Mouse (Mus musculus): ENCODE data around the gene Ndufc2. TPM values are rescaled to one million over a fixed set of nuclear protein-coding genes. Genes with fewer than 3 reads are reported as not detected.
"Not testable (repeated sequence)": the region's sequence is repeated elsewhere in the genome, so short reads cannot be mapped to it uniquely, and the experiment has no call there.

The Ndufc2 gene
- polyA plus RNA-seq, 1 experiment from 2014 or later: 310 TPM

GRCm38 (mm10) chr7:97419163-97419562, 19.4 kb downstream of the Ndufc2 start:
- H3K4me1 ChIP-seq: peaks cover 13% of the 10 kb centered on the region
- H3K4me3 ChIP-seq: no peak overlapping the region
- no peak for DNase-seq (ENCODE audit: low spot score)
- WGBS: 88% methylated on average over 5 of the region's 5 CpGs
- H3K27ac ChIP-seq (replicated peaks): 0 out of 2 replicates have a peak overlapping the region, but pooled peaks have one; percentile 21
- H3K9me3 ChIP-seq: no peaks in the 10 kb centered on the region
- H3K36me3 ChIP-seq (replicated peaks): no peaks in the 10 kb centered on the region
- no peaks in the 10 kb centered on the region for H3K27me3 ChIP-seq (replicated peaks; ENCODE audit: low read depth, poor library complexity, severe bottlenecking)

GRCm38 (mm10) chr7:97420406-97420805, 20.6 kb downstream of the Ndufc2 start:
- Histone ChIP-seq H3K27ac (replicated peaks) (no peak overlapping the region), H3K9me3 (no peaks in the 10 kb centered on the region), H3K4me1 (peaks cover 15% of the 10 kb centered on the region; the same call in 1 of the 2 replicates), H3K27me3 (replicated peaks; ENCODE audit: low read depth, poor library complexity, severe bottlenecking) (no peaks in the 10 kb centered on the region), H3K4me3 (no peak overlapping the region), H3K36me3 (replicated peaks) (no peaks in the 10 kb centered on the region)
- no peak for DNase-seq (ENCODE audit: low spot score)
- 70% methylated on average over 1 of the region's 1 CpGs for WGBS

GRCm38 (mm10) chr7:97420958-97421651, 21.3 kb downstream of the Ndufc2 start:
- no peak overlapping the region for H3K4me3 ChIP-seq
- H3K27ac ChIP-seq (replicated peaks): no peak overlapping the region
- 83% methylated on average over 8 of the region's 8 CpGs for WGBS
- no peaks in the 10 kb centered on the region for H3K36me3 ChIP-seq (replicated peaks)
- H3K4me1 ChIP-seq: peaks cover 15% of the 10 kb centered on the region; the same call in 1 of the 2 replicates
- H3K27me3 ChIP-seq (replicated peaks; ENCODE audit: low read depth, poor library complexity, severe bottlenecking): no peaks in the 10 kb centered on the region
- no peaks in the 10 kb centered on the region for H3K9me3 ChIP-seq
- no peak for DNase-seq (ENCODE audit: low spot score)

GRCm38 (mm10) chr7:97423754-97424153, 24.0 kb downstream of the Ndufc2 start:
- H3K27ac ChIP-seq (replicated peaks): no peak overlapping the region
- no peak overlapping the region for H3K4me3 ChIP-seq
- WGBS: 59% methylated on average over 5 of the region's 5 CpGs
- no peaks in the 10 kb centered on the region for H3K9me3 ChIP-seq
- DNase-seq (ENCODE audit: low spot score): no peak
- peaks cover 12% of the 10 kb centered on the region; the same call in 1 of the 2 replicates for H3K4me1 ChIP-seq
- H3K36me3 ChIP-seq (replicated peaks): no peaks in the 10 kb centered on the region
- H3K27me3 ChIP-seq (replicated peaks; ENCODE audit: low read depth, poor library complexity, severe bottlenecking): no peaks in the 10 kb centered on the region

GRCm38 (mm10) chr7:97424621-97425245, 24.9 kb downstream of the Ndufc2 start:
- WGBS: 9% methylated on average over 12 of the region's 12 CpGs
- peak; percentile 91 for DNase-seq (ENCODE audit: low spot score)

GRCm38 (mm10) chr7:97426566-97426965, 26.8 kb downstream of the Ndufc2 start:
- no peak overlapping the region for H3K27ac ChIP-seq (replicated peaks)
- H3K9me3 ChIP-seq: no peaks in the 10 kb centered on the region
- 71% methylated on average over 6 of the region's 6 CpGs for WGBS
- no peaks in the 10 kb centered on the region for H3K36me3 ChIP-seq (replicated peaks)
- no peaks in the 10 kb centered on the region for H3K27me3 ChIP-seq (replicated peaks; ENCODE audit: low read depth, poor library complexity, severe bottlenecking)
- H3K4me3 ChIP-seq: no peak overlapping the region
- DNase-seq (ENCODE audit: low spot score): no peak
- H3K4me1 ChIP-seq: peaks cover 19% of the 10 kb centered on the region

More at GRCm38 (mm10) chr7:97424621-97425245, 24.9 kb downstream of the Ndufc2 start:
- Histone ChIP-seq H3K4me3 (no peak overlapping the region), H3K27ac (replicated peaks) (no peak overlapping the region), H3K9me3 (no peaks in the 10 kb centered on the region), H3K4me1 (peaks cover 15% of the 10 kb centered on the region), H3K36me3 (replicated peaks) (no peaks in the 10 kb centered on the region), H3K27me3 (replicated peaks; ENCODE audit: low read depth, poor library complexity, severe bottlenecking) (no peaks in the 10 kb centered on the region)

GRCm38 (mm10) chr7:97427296-97427695, 27.5 kb downstream of the Ndufc2 start:
- no peak overlapping the region for H3K4me3 ChIP-seq
- no peaks in the 10 kb centered on the region for H3K9me3 ChIP-seq
- 85% methylated on average over 6 of the region's 6 CpGs for WGBS
- H3K27ac ChIP-seq (replicated peaks): no peak overlapping the region
- no peaks in the 10 kb centered on the region for H3K36me3 ChIP-seq (replicated peaks)
- peaks cover 19% of the 10 kb centered on the region for H3K4me1 ChIP-seq
- DNase-seq (ENCODE audit: low spot score): no peak
- no peaks in the 10 kb centered on the region for H3K27me3 ChIP-seq (replicated peaks; ENCODE audit: low read depth, poor library complexity, severe bottlenecking)

- 81% methylated on average over 5 of the region's 5 CpGs for WGBS
- no peak overlapping the region for H3K4me3 ChIP-seq
- peaks cover 19% of the 10 kb centered on the region for H3K4me1 ChIP-seq
These were observed 28.1 kb downstream of the Ndufc2 start for GRCm38 (mm10) chr7:97427778-97428420.

GRCm38 (mm10) chr7:97429705-97430104, 29.9 kb downstream of the Ndufc2 start:
- Histone ChIP-seq H3K4me1 (peaks cover 19% of the 10 kb centered on the region), H3K27me3 (replicated peaks; ENCODE audit: low read depth, poor library complexity, severe bottlenecking) (no peaks in the 10 kb centered on the region), H3K4me3 (no peak overlapping the region), H3K9me3 (no peaks in the 10 kb centered on the region), H3K36me3 (replicated peaks) (no peaks in the 10 kb centered on the region), H3K27ac (replicated peaks) (peak overlapping the region; percentile 40; the same call in 1 of the 2 replicates)
- DNase-seq (ENCODE audit: low spot score): peak; percentile 73
- 2% methylated on average over 5 of the region's 5 CpGs for WGBS

More at GRCm38 (mm10) chr7:97427778-97428420, 28.1 kb downstream of the Ndufc2 start:
- no peaks in the 10 kb centered on the region for H3K9me3 ChIP-seq
- no peak overlapping the region for H3K27ac ChIP-seq (replicated peaks)
- no peaks in the 10 kb centered on the region for H3K27me3 ChIP-seq (replicated peaks; ENCODE audit: low read depth, poor library complexity, severe bottlenecking)
- no peaks in the 10 kb centered on the region for H3K36me3 ChIP-seq (replicated peaks)
- no peak for DNase-seq (ENCODE audit: low spot score)

- H3K4me1 ChIP-seq: peaks cover 15% of the 10 kb centered on the region
- not testable (repeated sequence) for H3K36me3 ChIP-seq (replicated peaks); H3K9me3 ChIP-seq; H3K27me3 ChIP-seq (replicated peaks; ENCODE audit: low read depth, poor library complexity, severe bottlenecking); DNase-seq (ENCODE audit: low spot score); H3K4me3 ChIP-seq; H3K27ac ChIP-seq (replicated peaks)
- 84% methylated on average over 3 of the region's 3 CpGs for WGBS
These were observed 33.7 kb downstream of the Ndufc2 start for GRCm38 (mm10) chr7:97433517-97433916.

GRCm38 (mm10) chr7:97434517-97434916, 34.7 kb downstream of the Ndufc2 start:
- no peaks in the 10 kb centered on the region for H3K9me3 ChIP-seq
- H3K4me3 ChIP-seq: no peak overlapping the region
- no peaks in the 10 kb centered on the region for H3K36me3 ChIP-seq (replicated peaks)
- no peaks in the 10 kb centered on the region for H3K27me3 ChIP-seq (replicated peaks; ENCODE audit: low read depth, poor library complexity, severe bottlenecking)
- DNase-seq (ENCODE audit: low spot score): no peak
- H3K4me1 ChIP-seq: peaks cover 9% of the 10 kb centered on the region
- WGBS: 86% methylated on average over 10 of the region's 10 CpGs
- no peak overlapping the region for H3K27ac ChIP-seq (replicated peaks)

- no peak for DNase-seq (ENCODE audit: low spot score)
- H3K36me3 ChIP-seq (replicated peaks): no peaks in the 10 kb centered on the region
- peaks cover 6% of the 10 kb centered on the region; the same call in 1 of the 2 replicates for H3K9me3 ChIP-seq
- H3K27me3 ChIP-seq (replicated peaks; ENCODE audit: low read depth, poor library complexity, severe bottlenecking): no peaks in the 10 kb centered on the region
- no peak overlapping the region for H3K27ac ChIP-seq (replicated peaks)
- no peak overlapping the region for H3K4me3 ChIP-seq
- H3K4me1 ChIP-seq: no peaks in the 10 kb centered on the region
These were observed 39.2 kb downstream of the Ndufc2 start for GRCm38 (mm10) chr7:97438986-97439385.

All from embryonic facial prominence, embryonic 10.5 days (tissue).